Mouse (Mus musculus) right cerebral cortex, adult 2 months (tissue): ENCODE data around the gene Srp54b.
"Not testable (repeated sequence)": the region's sequence is repeated elsewhere in the genome, so short reads cannot be mapped to it uniquely, and the experiment has no call there.

Source experiments
- DNase-seq, 2 experiments: peaks; one replicate each; pipeline ENCODE4 v3.0.0; 2021 to 2022; ENCODE audit warnings: low spot score in 2 of 2

Gene Srp54b

DNA sequence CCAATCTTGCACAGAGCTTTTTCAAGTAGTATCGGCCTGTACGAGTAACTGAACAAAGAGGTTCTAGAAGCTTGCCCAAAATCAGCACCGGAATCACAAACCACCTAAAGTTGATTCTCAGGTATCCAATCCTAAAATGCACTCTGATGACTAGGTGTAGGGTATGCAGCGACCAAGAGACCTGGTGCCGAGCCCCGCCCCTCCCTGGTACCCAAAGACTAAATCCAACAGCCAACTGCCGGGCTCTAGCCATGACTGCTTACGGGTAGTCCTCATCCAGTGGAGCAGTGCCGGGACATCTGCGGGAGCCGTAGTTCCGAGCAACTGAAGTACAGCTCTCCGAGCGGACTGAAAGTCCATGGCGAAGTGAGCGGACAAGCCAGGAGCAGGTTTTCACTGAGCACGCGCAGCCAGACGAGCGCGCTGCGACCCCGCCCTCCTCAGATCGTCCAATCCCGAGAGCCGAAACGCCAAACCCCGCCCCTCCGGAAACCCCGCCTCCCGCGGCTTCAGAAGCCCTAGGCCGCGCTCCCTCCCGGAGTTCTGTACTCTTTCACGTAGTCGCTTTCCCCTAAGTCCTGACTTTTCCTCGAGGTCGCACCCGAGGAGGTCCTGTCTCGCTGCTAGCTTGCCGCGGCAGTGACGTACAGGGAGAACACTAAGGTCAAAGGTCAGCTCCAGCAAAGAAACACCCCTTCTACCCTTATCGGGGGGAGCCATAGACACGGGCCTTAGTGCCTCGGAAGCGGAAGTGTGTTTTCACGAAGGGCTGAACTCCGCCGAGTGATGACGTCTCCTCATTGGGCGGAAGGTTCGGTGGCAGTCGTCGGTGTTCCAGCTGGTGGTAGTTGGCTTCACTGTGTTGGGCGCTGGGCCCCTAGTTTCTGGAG, at the start of gene Srp54b:
TSS of gene Srp54b (plus strand) at position 546 of the 890 bp plus-strand sequence.
- not testable (repeated sequence) for DNase-seq

DNA sequence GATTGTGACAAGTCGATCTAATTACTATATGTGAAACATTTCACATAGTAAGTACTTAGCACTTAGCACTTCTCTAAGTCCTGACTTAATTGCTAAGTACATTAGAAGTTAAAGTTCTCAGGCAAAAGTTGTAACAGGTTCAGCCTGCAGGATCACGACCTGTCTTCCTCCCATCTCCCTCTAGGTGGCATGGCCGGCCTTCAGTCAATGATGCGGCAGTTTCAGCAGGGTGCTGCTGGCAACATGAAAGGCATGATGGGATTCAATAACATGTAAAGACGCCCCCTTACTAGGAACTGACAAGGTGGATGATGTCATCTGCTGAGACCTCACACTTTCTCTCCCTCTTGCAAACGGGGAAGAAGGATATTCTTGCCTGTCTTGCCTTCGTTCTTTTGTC, 42.3 kb upstream of the Srp54b start:
- not testable (repeated sequence) for DNase-seq

DNA sequence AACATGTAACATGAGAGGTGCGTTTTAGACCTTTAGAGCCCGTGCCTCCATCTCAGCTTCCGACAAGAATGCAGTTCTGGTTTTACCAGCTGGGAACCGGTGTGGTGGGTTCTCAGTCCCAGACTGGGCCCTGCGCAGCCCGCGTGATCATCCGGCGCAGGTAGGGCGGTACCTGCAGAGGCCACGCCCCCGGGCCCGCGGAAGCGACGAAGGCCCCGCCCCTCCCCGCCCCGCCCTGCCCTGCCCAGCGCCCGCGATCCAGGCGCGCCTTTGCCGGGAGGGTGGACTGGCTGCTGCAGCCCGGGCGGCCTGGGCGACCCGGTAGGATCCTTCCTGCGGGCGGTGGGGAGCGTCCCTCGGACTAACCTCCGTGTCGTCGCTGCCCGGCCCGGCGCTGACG, 30.7 kb upstream of the Srp54b start, which contains the start of gene Fam177a:
TSS of gene Fam177a (plus strand) at position 228 of the 400 bp plus-strand sequence.
- not testable (repeated sequence) for DNase-seq

DNA sequence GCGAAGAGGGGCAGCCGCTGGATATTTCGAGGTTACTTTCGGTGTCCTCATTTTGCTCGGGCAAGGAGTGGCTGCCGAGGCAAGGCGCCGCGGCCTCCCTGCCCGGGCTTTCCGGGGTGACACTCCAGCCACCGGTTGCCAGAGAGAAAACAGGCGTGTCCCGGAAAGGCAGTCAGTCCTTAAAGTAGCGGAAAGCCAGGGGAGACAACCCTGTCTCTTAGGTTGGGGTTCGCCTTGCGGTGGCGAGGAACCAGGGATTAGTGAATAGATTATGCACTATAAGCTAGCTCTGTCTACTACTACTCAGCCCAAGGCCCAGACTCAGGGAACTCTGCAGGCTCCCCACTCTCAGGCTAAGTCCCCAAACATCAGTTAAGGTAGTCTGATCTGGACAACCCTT, 30.2 kb upstream of the Srp54b start:
- not testable (repeated sequence) for DNase-seq

DNA sequence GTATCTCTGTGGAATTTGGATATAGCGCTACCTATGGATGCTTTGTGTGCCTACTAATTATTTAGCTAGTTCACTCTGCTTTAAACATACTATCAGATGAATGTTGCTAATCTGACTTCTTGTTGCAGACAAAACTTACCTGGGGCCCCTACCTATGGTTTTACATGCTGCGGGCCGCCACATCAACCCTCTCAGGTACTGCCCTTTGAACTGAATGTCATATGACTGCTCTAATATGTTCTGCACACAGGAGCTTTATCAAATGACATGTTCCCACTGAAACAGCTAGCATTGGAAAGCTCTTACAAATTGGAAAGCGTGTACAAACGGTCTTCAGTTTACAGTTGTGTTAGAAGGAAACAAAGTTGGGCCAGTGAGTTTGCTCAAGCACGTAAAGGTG, 19.4 kb upstream of the Srp54b start:
- DNase-seq, result not testable (repeated sequence)

DNA sequence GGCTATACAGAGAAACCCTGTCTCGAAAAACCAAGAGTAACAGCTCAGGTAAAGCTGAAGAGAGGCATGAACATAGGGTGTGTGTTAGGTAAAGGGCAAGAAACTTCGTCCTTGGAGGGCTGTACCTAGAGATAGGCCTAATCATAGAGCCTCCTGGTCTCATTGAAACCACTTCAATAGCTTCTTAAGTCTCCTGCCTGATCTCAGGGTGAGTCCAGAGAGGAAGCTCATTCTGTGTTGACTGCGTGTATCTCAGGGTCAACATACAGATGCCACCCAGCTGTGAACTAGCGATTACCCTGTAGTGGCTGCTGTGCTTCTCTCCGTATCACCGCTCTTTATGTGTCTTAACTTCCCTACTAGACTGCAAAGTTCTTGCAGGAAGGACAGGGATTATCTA, 17.0 kb upstream of the Srp54b start:
- not testable (repeated sequence) for DNase-seq

DNA sequence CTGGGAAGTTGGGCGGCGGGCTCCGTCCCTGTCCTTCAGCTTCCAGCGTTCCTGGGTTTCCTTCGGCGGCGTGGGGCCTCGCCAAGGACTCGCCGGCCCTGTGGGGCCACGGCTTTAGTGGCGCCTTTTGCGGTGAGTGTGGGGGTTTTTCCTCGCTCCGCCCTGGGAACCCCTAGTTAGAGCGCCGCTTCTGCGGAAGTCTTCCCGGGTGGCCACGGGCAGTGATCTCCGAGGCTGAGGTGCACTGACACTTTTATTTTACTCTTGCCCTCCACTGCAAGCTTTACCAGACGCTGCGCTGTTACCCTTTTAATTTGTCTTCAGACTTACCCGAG, 512 bp downstream of the Srp54b start:
- not testable (repeated sequence) for DNase-seq

DNA sequence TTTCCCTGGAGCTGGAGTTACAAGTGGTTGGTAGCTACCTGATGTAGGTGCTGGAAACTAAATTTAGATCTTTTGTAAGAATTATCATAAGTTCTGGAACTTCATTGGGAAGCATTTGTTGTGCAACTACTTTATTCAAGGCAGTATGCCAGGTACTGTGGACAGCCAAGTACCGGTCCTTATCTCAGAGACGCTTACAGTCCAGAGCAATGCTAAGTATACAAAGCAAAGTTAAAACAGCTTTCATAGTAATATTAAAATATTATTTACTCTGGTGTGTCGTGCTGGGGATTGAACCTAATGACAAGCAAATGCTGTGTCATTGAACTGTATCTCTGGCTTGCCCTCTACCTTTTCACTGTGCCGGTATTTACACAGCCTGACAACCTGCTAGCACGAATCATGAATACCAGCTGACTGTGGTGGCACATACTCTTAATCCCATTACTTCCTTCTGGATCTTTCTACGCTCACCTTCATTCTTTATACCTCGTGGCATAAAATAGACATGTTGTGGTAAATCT, 12.2 kb downstream of the Srp54b start:
- DNase-seq, result not testable (repeated sequence)

DNA sequence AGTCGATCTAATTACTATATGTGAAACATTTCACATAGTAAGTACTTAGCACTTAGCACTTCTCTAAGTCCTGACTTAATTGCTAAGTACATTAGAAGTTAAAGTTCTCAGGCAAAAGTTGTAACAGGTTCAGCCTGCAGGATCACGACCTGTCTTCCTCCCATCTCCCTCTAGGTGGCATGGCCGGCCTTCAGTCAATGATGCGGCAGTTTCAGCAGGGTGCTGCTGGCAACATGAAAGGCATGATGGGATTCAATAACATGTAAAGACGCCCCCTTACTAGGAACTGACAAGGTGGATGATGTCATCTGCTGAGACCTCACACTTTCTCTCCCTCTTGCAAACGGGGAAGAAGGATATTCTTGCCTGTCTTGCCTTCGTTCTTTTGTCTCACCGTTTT, 32.8 kb downstream of the Srp54b start:
- DNase-seq, result not testable (repeated sequence)

DNA sequence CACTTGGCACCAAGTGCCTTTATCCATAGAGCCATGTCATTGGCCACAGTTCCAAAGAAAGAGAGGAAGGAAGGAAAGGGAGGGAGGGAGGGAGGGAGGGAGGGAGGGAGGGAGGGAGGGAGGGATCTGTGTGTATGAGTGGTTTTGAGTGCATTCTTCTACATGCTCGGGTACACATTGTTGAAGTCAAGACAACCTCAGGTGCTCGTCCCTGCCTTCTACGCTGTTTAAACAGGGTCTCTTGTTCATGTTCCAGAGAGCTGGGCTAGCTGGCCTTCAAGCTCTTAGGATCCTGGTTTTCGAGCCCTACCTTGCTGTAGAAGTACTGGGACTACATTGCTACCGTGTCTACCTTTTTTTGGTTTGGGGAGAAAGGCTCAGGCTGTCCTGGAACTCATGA, 34.2 kb downstream of the Srp54b start:
- not testable (repeated sequence) for DNase-seq

DNA sequence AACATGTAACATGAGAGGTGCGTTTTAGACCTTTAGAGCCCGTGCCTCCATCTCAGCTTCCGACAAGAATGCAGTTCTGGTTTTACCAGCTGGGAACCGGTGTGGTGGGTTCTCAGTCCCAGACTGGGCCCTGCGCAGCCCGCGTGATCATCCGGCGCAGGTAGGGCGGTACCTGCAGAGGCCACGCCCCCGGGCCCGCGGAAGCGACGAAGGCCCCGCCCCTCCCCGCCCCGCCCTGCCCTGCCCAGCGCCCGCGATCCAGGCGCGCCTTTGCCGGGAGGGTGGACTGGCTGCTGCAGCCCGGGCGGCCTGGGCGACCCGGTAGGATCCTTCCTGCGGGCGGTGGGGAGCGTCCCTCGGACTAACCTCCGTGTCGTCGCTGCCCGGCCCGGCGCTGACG, 44.4 kb downstream of the Srp54b start, which contains the start of gene 1700047I17Rik2:
TSS of gene 1700047I17Rik2 (plus strand) at position 287 of the 400 bp plus-strand sequence.
- DNase-seq, result not testable (repeated sequence)

DNA sequence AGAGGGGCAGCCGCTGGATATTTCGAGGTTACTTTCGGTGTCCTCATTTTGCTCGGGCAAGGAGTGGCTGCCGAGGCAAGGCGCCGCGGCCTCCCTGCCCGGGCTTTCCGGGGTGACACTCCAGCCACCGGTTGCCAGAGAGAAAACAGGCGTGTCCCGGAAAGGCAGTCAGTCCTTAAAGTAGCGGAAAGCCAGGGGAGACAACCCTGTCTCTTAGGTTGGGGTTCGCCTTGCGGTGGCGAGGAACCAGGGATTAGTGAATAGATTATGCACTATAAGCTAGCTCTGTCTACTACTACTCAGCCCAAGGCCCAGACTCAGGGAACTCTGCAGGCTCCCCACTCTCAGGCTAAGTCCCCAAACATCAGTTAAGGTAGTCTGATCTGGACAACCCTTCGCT, 44.9 kb downstream of the Srp54b start:
- DNase-seq, result not testable (repeated sequence)

DNA sequence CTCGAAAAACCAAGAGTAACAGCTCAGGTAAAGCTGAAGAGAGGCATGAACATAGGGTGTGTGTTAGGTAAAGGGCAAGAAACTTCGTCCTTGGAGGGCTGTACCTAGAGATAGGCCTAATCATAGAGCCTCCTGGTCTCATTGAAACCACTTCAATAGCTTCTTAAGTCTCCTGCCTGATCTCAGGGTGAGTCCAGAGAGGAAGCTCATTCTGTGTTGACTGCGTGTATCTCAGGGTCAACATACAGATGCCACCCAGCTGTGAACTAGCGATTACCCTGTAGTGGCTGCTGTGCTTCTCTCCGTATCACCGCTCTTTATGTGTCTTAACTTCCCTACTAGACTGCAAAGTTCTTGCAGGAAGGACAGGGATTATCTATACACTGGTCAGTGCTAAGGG, 58.0 kb downstream of the Srp54b start:
- DNase-seq, result not testable (repeated sequence)

DNA sequence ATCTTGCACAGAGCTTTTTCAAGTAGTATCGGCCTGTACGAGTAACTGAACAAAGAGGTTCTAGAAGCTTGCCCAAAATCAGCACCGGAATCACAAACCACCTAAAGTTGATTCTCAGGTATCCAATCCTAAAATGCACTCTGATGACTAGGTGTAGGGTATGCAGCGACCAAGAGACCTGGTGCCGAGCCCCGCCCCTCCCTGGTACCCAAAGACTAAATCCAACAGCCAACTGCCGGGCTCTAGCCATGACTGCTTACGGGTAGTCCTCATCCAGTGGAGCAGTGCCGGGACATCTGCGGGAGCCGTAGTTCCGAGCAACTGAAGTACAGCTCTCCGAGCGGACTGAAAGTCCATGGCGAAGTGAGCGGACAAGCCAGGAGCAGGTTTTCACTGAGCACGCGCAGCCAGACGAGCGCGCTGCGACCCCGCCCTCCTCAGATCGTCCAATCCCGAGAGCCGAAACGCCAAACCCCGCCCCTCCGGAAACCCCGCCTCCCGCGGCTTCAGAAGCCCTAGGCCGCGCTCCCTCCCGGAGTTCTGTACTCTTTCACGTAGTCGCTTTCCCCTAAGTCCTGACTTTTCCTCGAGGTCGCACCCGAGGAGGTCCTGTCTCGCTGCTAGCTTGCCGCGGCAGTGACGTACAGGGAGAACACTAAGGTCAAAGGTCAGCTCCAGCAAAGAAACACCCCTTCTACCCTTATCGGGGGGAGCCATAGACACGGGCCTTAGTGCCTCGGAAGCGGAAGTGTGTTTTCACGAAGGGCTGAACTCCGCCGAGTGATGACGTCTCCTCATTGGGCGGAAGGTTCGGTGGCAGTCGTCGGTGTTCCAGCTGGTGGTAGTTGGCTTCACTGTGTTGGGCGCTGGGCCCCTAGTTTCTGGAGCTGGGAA, 75.0 kb downstream of the Srp54b start, which contains the start of gene Srp54c:
TSS of gene Srp54c (plus strand) at position 543 of the 894 bp plus-strand sequence.
- DNase-seq, result not testable (repeated sequence)

DNA sequence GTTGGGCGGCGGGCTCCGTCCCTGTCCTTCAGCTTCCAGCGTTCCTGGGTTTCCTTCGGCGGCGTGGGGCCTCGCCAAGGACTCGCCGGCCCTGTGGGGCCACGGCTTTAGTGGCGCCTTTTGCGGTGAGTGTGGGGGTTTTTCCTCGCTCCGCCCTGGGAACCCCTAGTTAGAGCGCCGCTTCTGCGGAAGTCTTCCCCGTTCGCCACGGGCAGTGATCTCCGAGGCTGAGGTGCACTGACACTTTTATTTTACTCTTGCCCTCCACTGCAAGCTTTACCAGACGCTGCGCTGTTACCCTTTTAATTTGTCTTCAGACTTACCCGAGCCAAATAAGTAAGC, 75.6 kb downstream of the Srp54b start:
- not testable (repeated sequence) for DNase-seq
